Mouse (Mus musculus): ENCODE results near the gene Furin. TPM values are rescaled to one million over a fixed set of nuclear protein-coding genes. Genes with fewer than 3 reads are reported as not detected.
A peak's percentile ranks its signal among the peaks of the same experiment; 100 is the strongest.
"Not testable (repeated sequence)": the region's sequence is repeated elsewhere in the genome, so short reads cannot be mapped to it uniquely, and the experiment has no call there.

The Furin gene
- polyA plus RNA-seq, 1 experiment, result 72.7 TPM

GRCm38 (mm10) chr7:80402651-80403321 is 2.5 kb downstream of the Furin start:
- H3K4me3 ChIP-seq (replicated peaks), result peak overlapping the region; percentile 98
- no peaks in the 10 kb centered on the region for H3K9me3 ChIP-seq
- peaks cover 25% of the 10 kb centered on the region for H3K27me3 ChIP-seq (replicated peaks)
- peaks cover 27% of the 10 kb centered on the region for H3K36me3 ChIP-seq (replicated peaks; ENCODE audit: low read length)
- H3K4me1 ChIP-seq, result peaks cover 82% of the 10 kb centered on the region
- TF ChIP-seq FLI1 (IDR thresholded peaks at IDR 0.05; ENCODE audit: low read length), result no peak
- no peak for TF ChIP-seq GATA1 (IDR thresholded peaks at IDR 0.05; ENCODE audit: borderline replicate concordance, low read length)

DNA sequence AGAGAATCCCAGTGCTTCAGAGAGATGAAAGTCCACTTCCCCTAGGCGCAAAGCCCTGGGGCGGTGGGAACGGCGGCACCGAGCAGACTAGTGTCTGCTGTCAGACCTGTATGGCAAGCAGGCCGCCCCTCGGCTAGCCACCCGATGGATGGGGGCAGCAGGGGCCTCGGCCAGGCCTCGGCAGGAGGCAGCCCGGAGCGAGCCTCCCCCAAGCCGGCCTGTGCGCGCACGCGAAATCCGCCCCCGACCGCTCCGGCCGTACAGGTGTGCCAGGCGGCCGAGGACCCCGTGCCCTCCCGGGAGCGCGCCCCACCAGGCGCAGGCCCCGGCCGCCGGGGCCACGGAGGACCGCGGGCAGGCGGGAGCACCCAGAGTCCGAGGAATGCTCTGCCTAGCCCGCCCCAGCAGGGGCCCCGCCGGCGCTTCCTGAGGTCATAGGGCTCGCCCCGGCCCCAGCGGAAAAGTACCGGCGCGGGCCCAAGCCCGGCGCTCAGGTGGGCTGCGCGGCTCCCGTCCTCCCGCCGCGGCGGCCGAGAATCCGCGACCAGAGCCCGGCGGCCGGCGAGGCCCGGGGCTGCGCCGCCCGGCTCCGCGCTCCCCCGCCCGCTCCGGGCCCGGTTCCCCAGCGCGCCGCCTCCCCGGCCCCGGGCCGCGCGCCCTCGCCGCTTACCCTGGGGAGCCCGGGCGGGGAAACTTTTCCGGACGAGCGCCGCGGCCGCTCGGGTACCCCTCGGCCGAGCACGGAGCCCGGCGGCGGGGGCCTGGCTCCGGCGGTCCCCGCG is 3.2 kb downstream of the Furin start:
- Histone ChIP-seq H3K9me3 (no peaks in the 10 kb centered on the region), H3K4me1 (peaks cover 82% of the 10 kb centered on the region), H3K4me3 (replicated peaks) (peak overlapping the region; percentile 98), H3K36me3 (replicated peaks; ENCODE audit: low read length) (peaks cover 34% of the 10 kb centered on the region), H3K27me3 (replicated peaks) (peaks cover 18% of the 10 kb centered on the region)
- TF ChIP-seq FLI1 (IDR thresholded peaks at IDR 0.05; ENCODE audit: low read length) (no peak), GATA1 (IDR thresholded peaks at IDR 0.05; ENCODE audit: borderline replicate concordance, low read length) (no peak)

GRCm38 (mm10) chr7:80401041-80401859 is 4.0 kb downstream of the Furin start:
- TF ChIP-seq FLI1 (IDR thresholded peaks at IDR 0.05; ENCODE audit: low read length), result no peak
- TF ChIP-seq GATA1 (IDR thresholded peaks at IDR 0.05; ENCODE audit: borderline replicate concordance, low read length), result no peak
- H3K4me3 ChIP-seq (replicated peaks), result peak overlapping the region; percentile 98
- H3K4me1 ChIP-seq, result peaks cover 82% of the 10 kb centered on the region
- peaks cover 12% of the 10 kb centered on the region for H3K27me3 ChIP-seq (replicated peaks)
- no peaks in the 10 kb centered on the region for H3K9me3 ChIP-seq
- peaks cover 42% of the 10 kb centered on the region for H3K36me3 ChIP-seq (replicated peaks; ENCODE audit: low read length)

DNA sequence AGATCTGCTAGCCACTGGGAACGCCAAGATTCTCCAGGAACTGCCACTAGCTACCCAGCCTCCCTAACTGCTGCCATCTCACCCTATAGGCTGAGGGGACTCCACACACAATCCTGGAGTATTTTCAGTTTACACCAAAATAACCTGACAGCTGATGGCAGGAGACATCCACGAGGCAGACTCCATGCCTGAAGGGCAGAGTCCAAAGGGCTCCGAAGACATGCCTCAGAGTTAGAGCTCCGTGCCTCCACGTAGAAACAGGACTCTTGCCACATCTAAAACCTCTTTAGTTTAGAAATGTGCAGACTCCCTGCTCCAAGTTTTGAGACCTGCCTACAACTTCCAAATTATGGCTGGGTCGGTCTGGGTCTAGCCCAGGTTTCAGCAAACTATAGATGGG is 4.7 kb downstream of the Furin start:
- H3K4me1 ChIP-seq, result peaks cover 80% of the 10 kb centered on the region
- no peaks in the 10 kb centered on the region for H3K9me3 ChIP-seq
- TF ChIP-seq FLI1 (IDR thresholded peaks at IDR 0.05; ENCODE audit: low read length), result no peak
- no peak for TF ChIP-seq GATA1 (IDR thresholded peaks at IDR 0.05; ENCODE audit: borderline replicate concordance, low read length)
- H3K27me3 ChIP-seq (replicated peaks), result peaks cover 5% of the 10 kb centered on the region
- peak overlapping the region; percentile 98 for H3K4me3 ChIP-seq (replicated peaks)
- peaks cover 47% of the 10 kb centered on the region for H3K36me3 ChIP-seq (replicated peaks; ENCODE audit: low read length)

DNA sequence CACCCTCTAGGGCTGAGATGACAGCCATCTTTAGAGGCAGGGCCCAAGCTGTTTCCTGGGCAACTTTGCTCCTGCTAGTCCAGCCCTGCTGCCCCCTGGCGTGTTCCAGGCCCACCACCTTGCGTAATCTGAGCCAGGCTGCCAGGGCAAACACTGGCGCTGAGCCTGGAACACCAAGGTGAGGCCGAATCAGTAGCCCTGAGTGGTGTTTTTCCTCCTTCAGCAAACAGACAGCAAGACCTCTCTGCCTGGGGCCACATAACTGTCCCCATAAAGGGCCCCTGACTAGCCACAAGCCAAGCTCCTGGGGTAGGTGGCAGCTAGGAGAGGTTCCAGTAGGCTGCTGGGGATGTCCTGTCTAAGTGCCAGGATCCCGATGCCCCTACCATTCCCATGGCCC is 5.1 kb downstream of the Furin start:
- peaks cover under 1% of the 10 kb centered on the region for H3K27me3 ChIP-seq (replicated peaks)
- no peaks in the 10 kb centered on the region for H3K9me3 ChIP-seq
- TF ChIP-seq FLI1 (IDR thresholded peaks at IDR 0.05; ENCODE audit: low read length), result no peak
- TF ChIP-seq GATA1 (IDR thresholded peaks at IDR 0.05; ENCODE audit: borderline replicate concordance, low read length), result no peak
- peaks cover 80% of the 10 kb centered on the region for H3K4me1 ChIP-seq
- peak overlapping the region; percentile 98 for H3K4me3 ChIP-seq (replicated peaks)
- H3K36me3 ChIP-seq (replicated peaks; ENCODE audit: low read length), result peaks cover 52% of the 10 kb centered on the region

DNA sequence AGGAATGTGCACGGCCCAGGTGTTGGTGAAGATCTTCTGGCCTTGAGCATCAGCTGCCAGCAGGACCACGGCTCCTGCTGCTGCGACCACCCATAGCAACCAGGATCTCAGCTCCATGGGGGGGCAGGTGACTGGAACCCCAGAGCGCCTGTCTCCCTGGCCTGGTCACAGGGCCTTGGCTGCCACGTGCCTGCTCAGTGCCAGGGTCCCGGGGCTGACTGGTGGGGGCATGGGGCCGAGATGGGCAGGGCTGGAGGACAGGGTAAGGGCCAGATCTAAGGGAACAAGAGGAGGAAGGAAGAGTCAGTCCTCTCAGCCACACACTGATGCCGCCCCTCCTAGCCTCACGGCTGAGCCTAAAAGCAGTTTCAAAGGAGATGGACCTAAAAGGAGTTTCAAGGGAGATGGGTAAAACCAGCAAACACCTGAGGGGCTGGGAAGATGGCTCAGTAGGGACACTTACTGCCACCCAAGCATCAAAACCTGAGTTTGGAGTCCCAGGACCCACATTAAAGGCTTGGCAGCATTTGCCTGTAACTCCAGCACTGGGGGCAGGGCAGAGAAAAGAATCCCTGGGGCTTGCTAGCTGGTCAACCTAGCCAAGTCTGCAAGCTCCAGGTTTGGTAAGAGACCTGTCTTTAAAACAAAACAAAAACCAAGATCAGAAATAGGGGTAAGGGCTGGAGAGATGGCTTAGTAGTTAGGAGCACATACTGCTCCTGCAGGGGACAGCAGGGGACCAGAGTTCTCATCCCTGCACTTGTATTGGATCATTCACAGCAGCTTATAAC is 6.4 kb downstream of the Furin start:
- Histone ChIP-seq H3K36me3 (replicated peaks; ENCODE audit: low read length) (peaks cover 62% of the 10 kb centered on the region), H3K27me3 (replicated peaks) (no peaks in the 10 kb centered on the region), H3K4me1 (peaks cover 68% of the 10 kb centered on the region), H3K9me3 (no peaks in the 10 kb centered on the region), H3K4me3 (replicated peaks) (peak overlapping the region; percentile 84)
- TF ChIP-seq GATA1 (IDR thresholded peaks at IDR 0.05; ENCODE audit: borderline replicate concordance, low read length) (no peak), FLI1 (IDR thresholded peaks at IDR 0.05; ENCODE audit: low read length) (no peak)

DNA sequence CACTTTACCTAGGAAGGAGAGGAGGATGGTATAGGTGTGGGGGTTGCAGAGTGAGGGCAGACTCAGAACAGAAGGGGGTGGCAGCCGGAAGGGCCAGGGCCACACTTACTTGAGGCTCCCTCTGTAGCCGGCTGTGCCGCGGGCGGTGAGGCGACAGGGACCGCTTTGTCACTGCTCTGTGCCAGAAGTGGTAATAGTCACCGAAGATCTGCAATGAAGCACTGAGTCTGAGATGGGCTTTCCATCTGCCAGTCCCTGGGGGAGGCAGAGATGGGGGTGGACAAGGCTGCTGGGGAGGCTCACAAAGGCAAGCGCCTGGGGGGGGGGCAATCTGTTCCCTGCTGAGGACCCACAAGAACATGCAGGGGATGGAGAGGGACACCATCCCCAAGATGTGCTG is 7.2 kb downstream of the Furin start:
- Histone ChIP-seq H3K36me3 (replicated peaks; ENCODE audit: low read length) (peaks cover 70% of the 10 kb centered on the region), H3K9me3 (no peaks in the 10 kb centered on the region), H3K4me3 (replicated peaks) (peak overlapping the region; percentile 84), H3K4me1 (peaks cover 64% of the 10 kb centered on the region), H3K27me3 (replicated peaks) (no peaks in the 10 kb centered on the region)
- TF ChIP-seq GATA1 (IDR thresholded peaks at IDR 0.05; ENCODE audit: borderline replicate concordance, low read length) (no peak), FLI1 (IDR thresholded peaks at IDR 0.05; ENCODE audit: low read length) (no peak)

- H3K4me3 ChIP-seq (replicated peaks), result peak overlapping the region; percentile 38
- H3K27me3 ChIP-seq (replicated peaks); H3K9me3 ChIP-seq: not testable (repeated sequence)
- H3K4me1 ChIP-seq, result peaks cover 74% of the 10 kb centered on the region
- peaks cover 86% of the 10 kb centered on the region for H3K36me3 ChIP-seq (replicated peaks; ENCODE audit: low read length)
These were observed 8.8 kb downstream of the Furin start for GRCm38 (mm10) chr7:80396427-80396826.

GRCm38 (mm10) chr7:80394600-80394999 is 10.6 kb downstream of the Furin start:
- Histone ChIP-seq H3K27me3 (replicated peaks) (no peaks in the 10 kb centered on the region), H3K4me3 (replicated peaks) (no peak overlapping the region), H3K4me1 (peaks cover 72% of the 10 kb centered on the region), H3K9me3 (no peaks in the 10 kb centered on the region), H3K36me3 (replicated peaks; ENCODE audit: low read length) (peaks cover 95% of the 10 kb centered on the region)
- TF ChIP-seq FLI1 (IDR thresholded peaks at IDR 0.05; ENCODE audit: low read length), result no peak
- no peak for TF ChIP-seq GATA1 (IDR thresholded peaks at IDR 0.05; ENCODE audit: borderline replicate concordance, low read length)

All from megakaryocyte, embryonic 14.5 days (primary cell).